Mouse (Mus musculus): Measurements from ENCODE around the gene Cyb5r3. TPM values are rescaled to one million over a fixed set of nuclear protein-coding genes. Genes with fewer than 3 reads are reported as not detected.
"Not testable (repeated sequence)": the region's sequence is repeated elsewhere in the genome, so short reads cannot be mapped to it uniquely, and the experiment has no call there.

Gene Cyb5r3
- polyA plus RNA-seq, 1 experiment from 2014 or later, result 248 TPM

- peaks cover 49% of the 10 kb centered on the region for H3K79me2 ChIP-seq (ENCODE audit: inconsistent target)
- WGBS (ENCODE audit: missing documents), result 2% methylated on average over 38 of the region's 41 CpGs
- peaks cover 7% of the 10 kb centered on the region; the same call in 1 of the 2 replicates for H3K36me3 ChIP-seq (ENCODE audit: inconsistent target)
These were observed 23.6 kb downstream of the Cyb5r3 start for GRCm38 (mm10) chr15:83148801-83149195.

GRCm38 (mm10) chr15:83148395-83148794 is 24.0 kb downstream of the Cyb5r3 start:
- H3K4me3 ChIP-seq (ENCODE audit: inconsistent target), result peak overlapping the region; percentile 93
- H3K79me2 ChIP-seq (ENCODE audit: inconsistent target), result peaks cover 53% of the 10 kb centered on the region
- under 1% methylated on average over 21 of the region's 21 CpGs for WGBS (ENCODE audit: missing documents)
- H3K36me3 ChIP-seq (ENCODE audit: inconsistent target), result peaks cover 7% of the 10 kb centered on the region; the same call in 1 of the 2 replicates
- peak overlapping the region; percentile 81 for H3K27ac ChIP-seq

More at GRCm38 (mm10) chr15:83148801-83149195, 23.6 kb downstream of the Cyb5r3 start:
- Histone ChIP-seq H3K27ac (peak overlapping the region; percentile 87), H3K4me3 (ENCODE audit: inconsistent target) (peak overlapping the region; percentile 93)

- Histone ChIP-seq H3K79me2 (ENCODE audit: inconsistent target) (peaks cover 82% of the 10 kb centered on the region), H3K36me3 (ENCODE audit: inconsistent target) (peaks cover 7% of the 10 kb centered on the region; the same call in 1 of the 2 replicates), H3K27ac (no peak overlapping the region), H3K4me3 (ENCODE audit: inconsistent target) (no peak overlapping the region)
- 49% methylated on average over 6 of the region's 6 CpGs for WGBS (ENCODE audit: missing documents)
These were observed 26.9 kb downstream of the Cyb5r3 start for GRCm38 (mm10) chr15:83145541-83145940.

- H3K79me2 ChIP-seq (ENCODE audit: inconsistent target), result peaks cover 100% of the 10 kb centered on the region
- H3K4me3 ChIP-seq (ENCODE audit: inconsistent target), result no peak overlapping the region
- no peak overlapping the region for H3K27ac ChIP-seq
- 99% methylated on average over 5 of the region's 5 CpGs for WGBS (ENCODE audit: missing documents)
- H3K36me3 ChIP-seq (ENCODE audit: inconsistent target), result peaks cover 17% of the 10 kb centered on the region; the same call in 1 of the 2 replicates
These were observed 29.5 kb downstream of the Cyb5r3 start for GRCm38 (mm10) chr15:83142861-83143260.

GRCm38 (mm10) chr15:83135654-83136053 is 36.7 kb downstream of the Cyb5r3 start:
- H3K27ac ChIP-seq, result no peak overlapping the region
- no peak overlapping the region for H3K4me3 ChIP-seq (ENCODE audit: inconsistent target)
- H3K36me3 ChIP-seq (ENCODE audit: inconsistent target), result peaks cover 49% of the 10 kb centered on the region
- 100% methylated on average over 2 of the region's 2 CpGs for WGBS (ENCODE audit: missing documents)
- H3K79me2 ChIP-seq (ENCODE audit: inconsistent target), result peaks cover 96% of the 10 kb centered on the region

- Histone ChIP-seq H3K36me3 (ENCODE audit: inconsistent target) (peaks cover 53% of the 10 kb centered on the region), H3K4me3 (ENCODE audit: inconsistent target) (no peak overlapping the region), H3K27ac (0 out of 2 replicates have a peak overlapping the region, but pooled peaks have one; percentile 22), H3K79me2 (ENCODE audit: inconsistent target) (peaks cover 86% of the 10 kb centered on the region)
- 83% methylated on average over 6 of the region's 6 CpGs for WGBS (ENCODE audit: missing documents)
These were observed 37.7 kb downstream of the Cyb5r3 start for GRCm38 (mm10) chr15:83134671-83135070.

GRCm38 (mm10) chr15:83129530-83130231 is 42.7 kb downstream of the Cyb5r3 start:
- WGBS (ENCODE audit: missing documents), result 60% methylated on average over 7 of the region's 7 CpGs
- H3K36me3 ChIP-seq (ENCODE audit: inconsistent target), result peaks cover 62% of the 10 kb centered on the region
- H3K27ac ChIP-seq, result peak overlapping the region; percentile 55
- peaks cover 36% of the 10 kb centered on the region; the same call in 1 of the 2 replicates for H3K79me2 ChIP-seq (ENCODE audit: inconsistent target)
- no peak overlapping the region for H3K4me3 ChIP-seq (ENCODE audit: inconsistent target)

- Histone ChIP-seq H3K79me2 (ENCODE audit: inconsistent target) (peaks cover 11% of the 10 kb centered on the region; the same call in 1 of the 2 replicates), H3K36me3 (ENCODE audit: inconsistent target) (peaks cover 50% of the 10 kb centered on the region)
- 85% methylated on average over 3 of the region's 3 CpGs for WGBS (ENCODE audit: missing documents)
- H3K4me3 ChIP-seq (ENCODE audit: inconsistent target); H3K27ac ChIP-seq: not testable (repeated sequence)
These were observed 45.4 kb downstream of the Cyb5r3 start for GRCm38 (mm10) chr15:83127037-83127436.

GRCm38 (mm10) chr15:83126582-83126981 is 45.8 kb downstream of the Cyb5r3 start:
- 92% methylated on average over 9 of the region's 9 CpGs for WGBS (ENCODE audit: missing documents)
- Histone ChIP-seq H3K4me3 (ENCODE audit: inconsistent target) (no peak overlapping the region), H3K27ac (no peak overlapping the region), H3K36me3 (ENCODE audit: inconsistent target) (peaks cover 45% of the 10 kb centered on the region), H3K79me2 (ENCODE audit: inconsistent target) (peaks cover 11% of the 10 kb centered on the region)

- peaks cover 39% of the 10 kb centered on the region for H3K36me3 ChIP-seq (ENCODE audit: inconsistent target)
These were observed 47.8 kb downstream of the Cyb5r3 start for GRCm38 (mm10) chr15:83124625-83125024.

GRCm38 (mm10) chr15:83122566-83123145 is 49.7 kb downstream of the Cyb5r3 start, which contains the start of gene Rrp7a:
Rrp7a (minus strand) TSS chr15:83122801.
- H3K4me3 ChIP-seq (ENCODE audit: inconsistent target), result peak within 1 kb of the TSS; percentile 67
- peak within 1 kb of the TSS; percentile 54 for H3K27ac ChIP-seq
- peaks cover 46% of the 10 kb centered on the region for H3K36me3 ChIP-seq (ENCODE audit: inconsistent target)
- peaks cover 32% of the 10 kb centered on the region for H3K79me2 ChIP-seq (ENCODE audit: inconsistent target)
- 4% methylated on average over 31 of the region's 32 CpGs for WGBS (ENCODE audit: missing documents)

More at GRCm38 (mm10) chr15:83124625-83125024, 47.8 kb downstream of the Cyb5r3 start:
- no peak overlapping the region for H3K27ac ChIP-seq
- 92% methylated on average over 5 of the region's 5 CpGs for WGBS (ENCODE audit: missing documents)
- no peak overlapping the region for H3K4me3 ChIP-seq (ENCODE audit: inconsistent target)
- peaks cover 25% of the 10 kb centered on the region for H3K79me2 ChIP-seq (ENCODE audit: inconsistent target)

- H3K36me3 ChIP-seq (ENCODE audit: inconsistent target), result peaks cover 45% of the 10 kb centered on the region
- peaks cover 32% of the 10 kb centered on the region for H3K79me2 ChIP-seq (ENCODE audit: inconsistent target)
- 3% methylated on average over 25 of the region's 43 CpGs for WGBS (ENCODE audit: missing documents)
- H3K27ac ChIP-seq, result peak overlapping the region; percentile 54
- peak overlapping the region; percentile 67 for H3K4me3 ChIP-seq (ENCODE audit: inconsistent target)
These were observed 50.5 kb downstream of the Cyb5r3 start for GRCm38 (mm10) chr15:83121709-83122565.

GRCm38 (mm10) chr15:83118360-83118759 is 54.0 kb downstream of the Cyb5r3 start:
- Histone ChIP-seq H3K27ac (no peak overlapping the region), H3K4me3 (ENCODE audit: inconsistent target) (no peak overlapping the region), H3K36me3 (ENCODE audit: inconsistent target) (peaks cover 53% of the 10 kb centered on the region; the same call in 1 of the 2 replicates), H3K79me2 (ENCODE audit: inconsistent target) (peaks cover 32% of the 10 kb centered on the region)
- 79% methylated on average over 7 of the region's 7 CpGs for WGBS (ENCODE audit: missing documents)

GRCm38 (mm10) chr15:83115071-83115470 is 57.3 kb downstream of the Cyb5r3 start:
- 87% methylated on average over 6 of the region's 6 CpGs for WGBS (ENCODE audit: missing documents)
- peaks cover 11% of the 10 kb centered on the region for H3K79me2 ChIP-seq (ENCODE audit: inconsistent target)
- H3K27ac ChIP-seq, result no peak overlapping the region
- no peak overlapping the region for H3K4me3 ChIP-seq (ENCODE audit: inconsistent target)
- H3K36me3 ChIP-seq (ENCODE audit: inconsistent target), result peaks cover 50% of the 10 kb centered on the region; the same call in 1 of the 2 replicates

Measured in macrophage (primary cell).